Mouse (Mus musculus) thymus, adult 2 months (tissue): ENCODE data around the gene Nr3c2.

Experiments used
- CTCF ChIP-seq: fragments of 200-500 bp; IDR thresholded peaks from 2 replicates; pipeline ENCODE4 v1.5.1; 2012; ENCODE audit warnings: mild to moderate bottlenecking, control low read depth, low read length, moderate library complexity, borderline replicate concordance; ENCODE audit not compliant: control insufficient read depth, poor library complexity, insufficient read depth; ENCODE audit errors: extremely low read depth
- POLR2A ChIP-seq: fragments of 200-500 bp; IDR thresholded peaks from 2 replicates; pipeline ENCODE4 v1.6.1; 2012; ENCODE audit warnings: mild to moderate bottlenecking, low read length, control low read depth, moderate library complexity; ENCODE audit not compliant: control insufficient read depth, poor library complexity, insufficient read depth; ENCODE audit errors: extremely low read depth

DNA sequence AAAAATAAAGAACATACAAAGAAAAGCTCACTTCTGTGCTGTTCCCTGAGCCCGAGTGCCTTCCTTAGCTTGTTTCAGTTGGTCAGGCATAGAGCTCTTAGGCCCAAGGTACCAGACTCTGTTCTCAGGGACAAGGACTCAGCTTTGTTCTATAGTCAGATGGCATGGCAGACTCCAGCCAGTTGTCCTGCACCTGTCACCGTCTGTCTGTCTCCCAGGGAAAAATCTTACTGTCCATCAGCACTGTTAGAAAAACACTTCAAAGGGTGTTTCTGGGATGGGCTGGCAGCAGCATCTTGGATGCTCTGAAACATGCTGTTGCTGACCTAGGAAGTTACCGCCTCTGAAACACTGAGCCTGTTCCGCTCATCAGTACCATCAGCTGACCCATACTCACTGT is 78.7 kb downstream of the Nr3c2 start:
- TF ChIP-seq CTCF (no peak), POLR2A (no peak)
